Mouse (Mus musculus) intestine, embryonic 14.5 days (tissue): ENCODE measurements around the gene Hes7. TPM values are rescaled to one million over a fixed set of nuclear protein-coding genes. Genes with fewer than 3 reads are reported as not detected.

ENCODE experiments used
- ATAC-seq: fragments of 200-750 bp; cut with Nextera tagmentation; replicated peaks from 2 replicates; pipeline ENCODE4 v1.8.0; 2017; ENCODE audit warnings: low read depth, moderate number of reproducible peaks, moderate TSS enrichment, moderate library complexity; ENCODE audit not compliant: low FRiP score, low TSS enrichment
- DNase-seq: peaks from one replicate; pipeline ENCODE4 v3.0.0-alpha.2; 2018; ENCODE audit warnings: low spot score
- H3K27ac ChIP-seq: fragments of 300-500 bp; sonication (generic); 2 replicates; pipeline ENCODE4 v1.5.1; 2014; ENCODE audit warnings: low read depth, mild to moderate bottlenecking, control low read depth
- H3K27me3 ChIP-seq: fragments of 300-500 bp; sonication (generic); replicated peaks from 2 replicates; pipeline ENCODE4 v1.6.1; 2014; ENCODE audit warnings: low read length, control low read depth; ENCODE audit not compliant: control insufficient read depth, insufficient read depth
- H3K36me3 ChIP-seq: fragments of 300-500 bp; sonication (generic); 2 replicates; pipeline ENCODE4 v1.6.1; 2014; ENCODE audit warnings: low read length, control low read depth; ENCODE audit not compliant: control insufficient read depth, insufficient read depth
- H3K4me1 ChIP-seq: fragments of 300-500 bp; sonication (generic); replicated peaks from 2 replicates; pipeline ENCODE4 v1.6.1; 2014; ENCODE audit warnings: low read length, control low read depth, mixed read lengths; ENCODE audit not compliant: control insufficient read depth, insufficient read depth
- H3K4me2 ChIP-seq: fragments of 300-500 bp; sonication (generic); 2 replicates; pipeline ENCODE4 v1.6.1; 2014; ENCODE audit warnings: low read length
- H3K4me3 ChIP-seq: fragments of 300-500 bp; sonication (generic); 2 replicates; pipeline ENCODE4 v1.5.1; 2014; ENCODE audit warnings: low read depth, low read length, control low read depth, mixed read lengths
- H3K9ac ChIP-seq: fragments of 300-500 bp; sonication (generic); 2 replicates; pipeline ENCODE4 v1.6.1; 2014; ENCODE audit warnings: mild to moderate bottlenecking, low read length
- H3K9me3 ChIP-seq: fragments of 300-500 bp; sonication (generic); 2 replicates; pipeline ENCODE4 v1.6.1; 2016; ENCODE audit warnings: low read length, control low read depth; ENCODE audit not compliant: control insufficient read depth
- WGBS: fragments of 180-500 bp; shearing (Covaris S2); extraction: QIAGEN DNeasy Blood & Tissue Kit; methylation state at CpG from one replicate; pipeline ENCODE4 v1.1.7; 2014; 5-methylcytosine and 5-hydroxymethylcytosine counted together
- polyA plus RNA-seq: library from polyadenylated mRNA; unstranded; fragments of >200 nt; fragmentation: Nextera tagmentation; extraction: Ambion mirVana; gene quantifications from 2 replicates; pipeline ENCODE4 v1.2.1, GENCODE M21; 2014

Hes7 gene
- polyA plus RNA-seq, 1 experiment from 2014 or later, result 0.28 TPM

- Histone ChIP-seq H3K4me3 (peak overlapping the region; percentile 68), H3K9me3 (no peaks in the 10 kb centered on the region), H3K4me1 (peaks cover 43% of the 10 kb centered on the region), H3K36me3 (peaks cover 24% of the 10 kb centered on the region), H3K27me3 (no peaks in the 10 kb centered on the region), H3K9ac (peak overlapping the region; percentile 47), H3K4me2 (peak overlapping the region; percentile 98), H3K27ac (peak overlapping the region; percentile 92)
- DNase-seq, result peak; percentile 97
- ATAC-seq, result peak; percentile 33
- WGBS, result 3% methylated on average over 28 of the region's 29 CpGs
Observed at GRCm38 (mm10) chr11:69096987-69097900, 23.0 kb upstream of the Hes7 start.

GRCm38 (mm10) chr11:69098039-69098761, 22.0 kb upstream of the Hes7 start:
- Histone ChIP-seq H3K4me1 (peaks cover 43% of the 10 kb centered on the region), H3K36me3 (peaks cover 27% of the 10 kb centered on the region), H3K9ac (no peak overlapping the region; the same call in 1 of the 2 replicates), H3K27ac (peak overlapping the region; percentile 92), H3K4me3 (peak overlapping the region; percentile 46), H3K27me3 (no peaks in the 10 kb centered on the region), H3K4me2 (peak overlapping the region; percentile 98), H3K9me3 (no peaks in the 10 kb centered on the region)
- DNase-seq (no peak), ATAC-seq (no peak)
- WGBS, result 24% methylated on average over 8 of the region's 8 CpGs

- Histone ChIP-seq H3K4me3 (peak overlapping the region; percentile 46), H3K4me1 (peaks cover 43% of the 10 kb centered on the region), H3K27me3 (no peaks in the 10 kb centered on the region), H3K36me3 (peaks cover 32% of the 10 kb centered on the region), H3K9ac (peak overlapping the region; percentile 51), H3K4me2 (peak overlapping the region; percentile 98), H3K27ac (peak overlapping the region; percentile 92), H3K9me3 (no peaks in the 10 kb centered on the region)
- DNase-seq (peak; percentile 94), ATAC-seq (peak; percentile 12)
- WGBS, result under 1% methylated on average over 19 of the region's 19 CpGs
Observed at GRCm38 (mm10) chr11:69098762-69099091, 21.5 kb upstream of the Hes7 start.

GRCm38 (mm10) chr11:69099177-69099914, 20.9 kb upstream of the Hes7 start:
- H3K4me2 ChIP-seq, result peak overlapping the region; percentile 98
- no peaks in the 10 kb centered on the region for H3K27me3 ChIP-seq
- WGBS, result under 1% methylated on average over 22 of the region's 22 CpGs
- ATAC-seq, result no peak
- peaks cover 43% of the 10 kb centered on the region for H3K4me1 ChIP-seq
- H3K36me3 ChIP-seq, result peaks cover 38% of the 10 kb centered on the region
- DNase-seq, result peak; percentile 84
- H3K9me3 ChIP-seq, result no peaks in the 10 kb centered on the region
- H3K27ac ChIP-seq, result peak overlapping the region; percentile 92
- peak overlapping the region; percentile 51 for H3K9ac ChIP-seq
- peak overlapping the region; percentile 46 for H3K4me3 ChIP-seq

- Histone ChIP-seq H3K4me2 (peak overlapping the region; percentile 98), H3K36me3 (peaks cover 44% of the 10 kb centered on the region), H3K4me3 (peak overlapping the region; percentile 46), H3K4me1 (peaks cover 43% of the 10 kb centered on the region), H3K27ac (peak overlapping the region; percentile 92), H3K27me3 (no peaks in the 10 kb centered on the region), H3K9ac (peak overlapping the region; percentile 51), H3K9me3 (no peaks in the 10 kb centered on the region)
- ATAC-seq (peak; percentile 26), DNase-seq (peak; percentile 89)
- under 1% methylated on average over 23 of the region's 23 CpGs for WGBS
Observed at GRCm38 (mm10) chr11:69099915-69100345, 20.3 kb upstream of the Hes7 start.

- Histone ChIP-seq H3K27ac (0 out of 2 replicates have a peak overlapping the region, but pooled peaks have one; percentile 92), H3K36me3 (peaks cover 53% of the 10 kb centered on the region), H3K9me3 (no peaks in the 10 kb centered on the region), H3K4me2 (peak overlapping the region; percentile 98), H3K9ac (peak overlapping the region; percentile 32; the same call in 1 of the 2 replicates), H3K4me1 (peaks cover 40% of the 10 kb centered on the region), H3K27me3 (no peaks in the 10 kb centered on the region), H3K4me3 (peak overlapping the region; percentile 46)
- 90% methylated on average over 20 of the region's 20 CpGs for WGBS
- DNase-seq, result no peak
- ATAC-seq, result no peak
Observed at GRCm38 (mm10) chr11:69100639-69101360, 19.4 kb upstream of the Hes7 start.

GRCm38 (mm10) chr11:69101604-69102402, 18.4 kb upstream of the Hes7 start:
- Histone ChIP-seq H3K9me3 (no peaks in the 10 kb centered on the region), H3K4me2 (no peak overlapping the region), H3K4me1 (peaks cover 31% of the 10 kb centered on the region), H3K27ac (no peak overlapping the region), H3K4me3 (no peak overlapping the region), H3K36me3 (peaks cover 60% of the 10 kb centered on the region), H3K9ac (no peak overlapping the region), H3K27me3 (no peaks in the 10 kb centered on the region)
- no peak for DNase-seq
- WGBS, result 90% methylated on average over 21 of the region's 21 CpGs
- no peak for ATAC-seq
